Mouse (Mus musculus): Measurements from ENCODE around the gene Cpox.
A peak's percentile ranks its signal among the peaks of the same experiment; 100 is the strongest.
"Not testable (repeated sequence)": the region's sequence is repeated elsewhere in the genome, so short reads cannot be mapped to it uniquely, and the experiment has no call there.

Gene Cpox

GRCm38 (mm10) chr16:58669917-58670630 is at the start of gene Cpox:
Cpox (plus strand) TSS chr16:58670292.
- peak; percentile 87 for DNase-seq (ENCODE audit: low spot score)

DNA sequence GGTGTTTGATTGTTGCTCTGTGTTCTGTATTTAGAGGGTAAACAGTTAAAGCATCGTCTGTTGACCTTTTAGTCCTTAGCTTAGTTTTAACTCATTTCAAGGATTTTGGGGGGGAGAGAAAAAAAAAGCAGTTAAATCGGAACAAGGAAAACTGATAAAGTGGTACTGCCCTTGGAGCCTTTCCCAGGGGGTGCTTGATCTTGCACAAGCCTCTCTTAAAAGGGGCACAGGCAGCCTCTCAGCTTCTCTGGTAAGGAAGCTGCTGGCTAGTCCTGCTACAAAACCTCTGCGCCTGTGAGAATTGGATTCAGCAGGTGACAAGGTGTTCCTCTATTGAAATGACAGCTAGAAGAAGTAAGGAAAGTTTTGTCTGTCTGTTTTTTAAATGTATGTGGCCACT is 47.7 kb upstream of the Cpox start:
- no peak for DNase-seq (ENCODE audit: low spot score)

GRCm38 (mm10) chr16:58623114-58623513 is 47.0 kb upstream of the Cpox start:
- DNase-seq (ENCODE audit: low spot score), result no peak

- no peak for DNase-seq (ENCODE audit: low spot score)
Measured at GRCm38 (mm10) chr16:58623944-58624343, 46.1 kb upstream of the Cpox start.

- DNase-seq (ENCODE audit: low spot score), result no peak
Measured at GRCm38 (mm10) chr16:58627597-58628335, 42.3 kb upstream of the Cpox start.

DNA sequence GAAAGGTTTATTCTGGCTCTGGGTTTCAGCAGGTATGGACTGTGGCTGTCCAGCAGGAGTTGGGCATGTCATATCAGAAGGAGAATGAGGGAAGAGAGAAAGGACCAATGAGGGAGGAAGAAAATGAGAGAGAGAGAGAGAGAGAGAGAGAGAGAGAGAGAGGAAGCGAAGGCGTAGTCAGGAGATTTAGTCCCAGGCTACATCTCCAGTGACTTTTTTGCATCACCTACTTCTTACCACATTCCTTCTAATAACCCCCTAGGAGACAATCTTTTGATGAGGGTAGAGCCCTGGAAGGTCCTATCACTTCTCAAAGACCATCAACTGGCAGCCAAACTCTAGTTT is 41.8 kb upstream of the Cpox start:
- DNase-seq (ENCODE audit: low spot score), result no peak

DNA sequence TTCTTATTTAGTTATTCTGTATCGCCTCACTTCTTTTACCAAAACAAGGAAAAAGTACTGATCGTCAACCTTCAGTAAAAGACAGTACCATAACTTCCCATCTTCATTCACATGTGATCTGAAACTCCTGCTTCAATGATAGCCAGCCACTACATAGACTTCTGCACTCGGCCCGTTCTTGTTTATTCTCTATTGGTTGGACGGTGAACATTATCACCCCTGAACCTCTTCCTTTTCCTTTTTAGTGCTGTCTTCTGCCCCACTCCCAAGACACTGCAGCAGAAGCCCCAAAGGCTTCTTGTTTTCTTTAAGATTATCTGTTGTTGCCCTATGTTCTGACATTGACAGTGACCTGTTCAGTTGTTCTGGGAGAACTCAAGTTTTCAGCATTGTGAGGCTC is 41.1 kb upstream of the Cpox start:
- DNase-seq (ENCODE audit: low spot score), result no peak

- no peak for DNase-seq (ENCODE audit: low spot score)
Measured at GRCm38 (mm10) chr16:58629736-58630135, 40.4 kb upstream of the Cpox start.

DNA sequence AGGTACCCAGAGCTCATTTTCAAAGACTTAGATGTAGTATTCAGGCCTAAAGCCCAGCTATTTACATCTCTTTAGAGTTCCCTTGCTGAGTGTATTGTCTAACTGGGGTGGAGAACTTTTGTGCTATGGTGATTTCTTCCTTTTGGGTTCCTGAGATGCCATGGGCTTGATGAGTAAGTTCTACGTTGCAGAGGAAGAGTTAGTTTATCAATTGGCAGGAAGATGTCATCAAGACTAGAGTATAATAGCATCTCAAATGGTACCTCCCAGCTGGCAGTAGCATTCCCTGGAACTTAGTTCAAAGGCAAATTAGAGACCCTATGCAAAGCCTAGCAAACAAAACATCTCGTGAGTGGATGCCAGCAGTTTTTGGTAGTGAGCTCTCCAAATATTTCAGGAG is 34.2 kb upstream of the Cpox start:
- DNase-seq (ENCODE audit: low spot score), result no peak

DNA sequence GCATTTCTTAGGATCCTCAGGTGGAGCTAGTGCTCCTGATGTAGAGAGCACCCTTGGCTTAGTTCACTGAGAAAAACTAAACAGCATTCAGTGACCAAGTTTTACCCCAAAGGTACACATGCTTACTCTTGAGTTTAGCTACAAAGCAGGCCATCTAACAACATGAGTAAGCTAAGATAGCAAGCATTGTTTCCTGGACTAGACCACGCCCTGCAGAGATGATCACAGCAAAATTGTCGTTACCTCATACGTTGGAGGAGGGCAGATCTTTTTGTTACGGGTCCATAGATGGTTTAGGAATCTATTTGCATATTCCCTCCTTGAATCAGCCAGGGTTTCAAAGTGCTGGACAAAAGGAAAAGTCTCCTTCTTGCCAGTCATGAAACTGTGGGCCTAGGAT is 32.6 kb upstream of the Cpox start:
- no peak for DNase-seq (ENCODE audit: low spot score)

- DNase-seq (ENCODE audit: low spot score), result no peak
Measured at GRCm38 (mm10) chr16:58638016-58638415, 32.1 kb upstream of the Cpox start.

GRCm38 (mm10) chr16:58638689-58639175 is 31.4 kb upstream of the Cpox start, which contains the start of gene E330017A01Rik:
E330017A01Rik (minus strand) TSS chr16:58638739.
- DNase-seq (ENCODE audit: low spot score), result no peak

DNA sequence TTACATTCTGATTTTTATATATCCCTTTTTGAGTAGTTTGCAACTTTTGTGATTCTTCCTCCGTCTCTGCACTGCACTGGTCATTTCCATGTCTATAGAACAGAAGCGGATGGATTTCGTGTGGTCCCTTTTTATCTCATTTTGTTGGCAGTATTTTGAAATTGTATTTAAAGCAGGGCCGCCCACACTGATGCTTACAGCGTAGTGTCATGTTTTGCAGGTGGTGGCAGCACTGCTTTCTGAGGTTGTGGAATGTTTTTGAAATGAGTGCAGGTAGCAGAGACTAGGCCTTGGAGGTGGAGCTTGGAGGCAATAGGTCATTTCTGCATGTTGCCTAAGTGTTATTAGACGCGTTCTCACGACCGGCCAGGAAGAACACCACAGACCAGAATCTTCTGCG is 20.1 kb upstream of the Cpox start:
- DNase-seq (ENCODE audit: low spot score), result no peak

- no peak for DNase-seq (ENCODE audit: low spot score)
Measured at GRCm38 (mm10) chr16:58655751-58656150, 14.3 kb upstream of the Cpox start.

- DNase-seq (ENCODE audit: low spot score), result no peak
Measured at GRCm38 (mm10) chr16:58656526-58656925, 13.6 kb upstream of the Cpox start.

- no peak for DNase-seq (ENCODE audit: low spot score)
Measured at GRCm38 (mm10) chr16:58658668-58659067, 11.4 kb upstream of the Cpox start.

GRCm38 (mm10) chr16:58661826-58662225 is 8.3 kb upstream of the Cpox start:
- no peak for DNase-seq (ENCODE audit: low spot score)

DNA sequence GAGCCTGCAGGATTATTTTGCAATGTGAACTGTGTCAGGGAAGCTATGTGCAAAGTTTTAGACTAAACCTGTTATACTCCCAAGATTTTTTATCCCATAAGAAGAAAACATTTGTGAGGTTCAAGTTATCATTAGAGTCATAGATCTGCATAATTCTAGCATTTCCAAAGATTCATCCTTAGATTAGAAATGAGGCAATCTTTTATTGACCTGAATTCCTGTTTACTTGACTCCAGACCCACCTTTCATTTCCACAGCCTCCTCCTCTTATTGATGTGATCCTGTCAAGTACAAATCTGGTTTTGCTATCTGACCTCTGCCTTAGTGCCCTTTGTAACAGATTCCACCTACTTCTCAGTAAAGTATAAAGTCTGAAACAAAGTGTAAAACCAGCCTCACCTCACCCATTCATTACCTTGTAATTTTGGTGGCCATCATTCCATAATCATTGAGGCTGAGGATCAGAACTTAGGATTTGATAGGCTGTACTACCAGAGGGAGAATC is 7.8 kb upstream of the Cpox start:
- no peak for DNase-seq (ENCODE audit: low spot score)

- peak; percentile 24 for DNase-seq (ENCODE audit: low spot score)
Measured at GRCm38 (mm10) chr16:58663021-58663420, 7.1 kb upstream of the Cpox start.

GRCm38 (mm10) chr16:58663816-58664215 is 6.3 kb upstream of the Cpox start:
- no peak for DNase-seq (ENCODE audit: low spot score)

DNA sequence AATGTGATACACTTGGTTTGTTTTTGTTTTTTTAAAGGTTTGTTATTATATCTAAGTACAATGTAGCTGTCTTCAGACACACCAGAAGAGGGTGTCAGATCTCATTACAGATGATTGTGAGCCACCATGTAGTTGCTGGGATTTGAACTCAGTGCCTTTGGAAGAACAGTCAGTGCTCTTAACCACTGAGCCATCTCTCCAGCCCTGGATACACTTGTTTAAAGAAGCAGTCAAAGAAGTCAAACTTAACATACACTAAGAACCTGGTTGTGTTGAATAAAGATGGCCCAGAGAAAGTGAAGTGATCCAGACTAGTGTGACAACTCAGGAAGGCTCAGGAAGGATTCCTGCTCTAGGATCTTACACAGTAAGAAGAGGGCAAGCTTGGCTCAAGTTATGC is 5.0 kb upstream of the Cpox start:
- DNase-seq (ENCODE audit: low spot score), result not testable (repeated sequence)

DNA sequence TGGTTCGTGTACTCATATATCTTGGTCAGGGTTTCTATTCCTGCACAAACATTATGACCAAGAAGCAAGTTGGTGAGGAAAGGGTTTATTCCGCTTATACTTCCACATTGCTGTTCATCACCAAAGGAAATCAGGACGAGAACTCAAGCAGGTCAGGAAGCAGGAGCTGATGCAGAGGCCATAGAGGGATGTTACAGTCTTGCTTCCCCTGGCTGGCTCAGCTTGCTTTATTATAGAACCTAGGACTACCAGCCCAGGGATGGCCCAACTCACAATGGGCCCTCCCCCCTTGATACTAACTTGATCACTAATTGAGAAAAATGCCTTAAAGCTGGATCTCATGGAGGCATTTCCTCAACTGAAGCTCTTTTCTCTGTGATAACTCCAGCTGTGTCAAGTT is 3.4 kb upstream of the Cpox start:
- DNase-seq (ENCODE audit: low spot score), result not testable (repeated sequence)

- no peak for DNase-seq (ENCODE audit: low spot score)
Measured at GRCm38 (mm10) chr16:58668586-58668985, 1.5 kb upstream of the Cpox start.

All from MN1 (cell line).